Mouse (Mus musculus): ENCODE measurements around the gene Gm20388. TPM values are rescaled to one million over a fixed set of nuclear protein-coding genes. Genes with fewer than 3 reads are reported as not detected.
A peak's percentile ranks its signal among the peaks of the same experiment; 100 is the strongest.

The Gm20388 gene
- polyA plus RNA-seq, 1 experiment from 2014 or later: 8.3 TPM

DNA sequence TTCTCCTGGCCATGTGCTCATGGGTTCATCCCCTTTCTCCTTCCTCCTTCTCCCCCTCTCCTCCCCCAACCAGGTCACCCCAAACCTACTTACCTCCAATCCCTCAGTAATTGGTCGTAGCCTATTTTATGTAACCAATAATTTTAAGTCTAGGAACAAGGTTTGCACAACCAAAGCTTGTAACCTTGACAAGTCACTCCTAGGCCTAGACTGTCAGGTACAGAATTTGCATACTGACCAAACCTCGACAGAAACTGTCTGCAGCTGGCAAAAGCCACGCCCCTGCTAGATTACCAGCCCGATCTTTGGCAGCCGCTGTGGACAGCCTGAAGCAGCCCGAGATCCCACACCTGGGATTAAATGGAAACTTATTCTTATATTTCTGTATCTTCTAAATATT lies 2461.1 kb downstream of the Gm20388 start:
- Histone ChIP-seq H3K4me3 (ENCODE audit: low read depth, low read length) (no peak overlapping the region), H3K36me3 (ENCODE audit: control insufficient read depth, insufficient read depth, low read length) (no peaks in the 10 kb centered on the region), H3K9ac (ENCODE audit: low read length) (no peak overlapping the region), H3K4me2 (ENCODE audit: low read length) (no peak overlapping the region), H3K9me3 (ENCODE audit: control insufficient read depth, low read length) (no peaks in the 10 kb centered on the region), H3K27me3 (replicated peaks; ENCODE audit: control insufficient read depth, insufficient read depth, low read length) (no peaks in the 10 kb centered on the region; the same call in 1 of the 2 replicates), H3K27ac (ENCODE audit: low read depth) (no peak overlapping the region), H3K4me1 (replicated peaks; ENCODE audit: control insufficient read depth, insufficient read depth, low read length) (no peaks in the 10 kb centered on the region; the same call in 1 of the 2 replicates)
- ATAC-seq (replicated peaks; ENCODE audit: low FRiP score, low TSS enrichment, low read depth) (no peak), DNase-seq (ENCODE audit: low spot score) (no peak)
- WGBS: 70% methylated on average over 6 of the region's 6 CpGs

GRCm38 (mm10) chr8:122375320-122375719 lies 2464.7 kb downstream of the Gm20388 start:
- no peak overlapping the region for H3K27ac ChIP-seq (ENCODE audit: low read depth)
- ATAC-seq (replicated peaks; ENCODE audit: low FRiP score, low TSS enrichment, low read depth): no peak
- 90% methylated on average over 7 of the region's 7 CpGs for WGBS
- H3K4me3 ChIP-seq (ENCODE audit: low read depth, low read length): no peak overlapping the region
- peaks cover 11% of the 10 kb centered on the region for H3K4me1 ChIP-seq (replicated peaks; ENCODE audit: control insufficient read depth, insufficient read depth, low read length)
- H3K4me2 ChIP-seq (ENCODE audit: low read length): peak overlapping the region; percentile 83; the same call in 1 of the 2 replicates
- H3K27me3 ChIP-seq (replicated peaks; ENCODE audit: control insufficient read depth, insufficient read depth, low read length): no peaks in the 10 kb centered on the region
- no peak overlapping the region for H3K9ac ChIP-seq (ENCODE audit: low read length)
- no peaks in the 10 kb centered on the region for H3K9me3 ChIP-seq (ENCODE audit: control insufficient read depth, low read length)
- H3K36me3 ChIP-seq (ENCODE audit: control insufficient read depth, insufficient read depth, low read length): peaks cover 10% of the 10 kb centered on the region
- no peak for DNase-seq (ENCODE audit: low spot score)

DNA sequence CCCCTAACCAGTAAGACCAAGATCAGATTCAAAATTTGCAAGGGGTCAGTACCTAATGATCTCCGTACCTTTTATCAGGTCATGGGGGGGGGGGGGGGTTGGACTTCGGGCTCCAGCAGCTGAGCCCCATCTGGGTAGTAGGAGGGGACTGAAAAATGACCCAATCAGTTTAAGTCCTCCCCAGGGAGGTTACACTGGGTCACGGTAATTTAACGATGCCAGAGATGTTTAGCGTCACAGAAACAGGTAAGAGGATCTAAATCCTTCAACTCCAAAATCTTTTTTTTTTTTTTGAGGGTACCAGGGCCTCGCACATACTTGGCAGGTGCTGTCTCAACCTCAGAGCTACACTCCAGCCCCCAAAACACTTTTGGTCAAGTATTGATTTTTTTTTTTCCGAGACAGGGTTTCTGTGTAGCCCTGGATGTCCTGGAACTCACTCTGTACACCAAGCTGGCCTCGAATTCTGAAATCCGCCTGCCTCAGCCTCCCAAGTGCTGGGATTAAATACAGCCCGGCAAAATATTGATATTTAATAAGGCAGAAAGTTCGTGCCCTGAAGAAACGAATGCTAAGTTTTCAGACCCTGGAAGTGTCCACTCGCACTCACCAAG lies 2465.2 kb downstream of the Gm20388 start:
- no peaks in the 10 kb centered on the region for H3K9me3 ChIP-seq (ENCODE audit: control insufficient read depth, low read length)
- DNase-seq (ENCODE audit: low spot score): no peak
- ATAC-seq (replicated peaks; ENCODE audit: low FRiP score, low TSS enrichment, low read depth): peak; percentile 30
- H3K27ac ChIP-seq (ENCODE audit: low read depth): peak overlapping the region; percentile 92
- peaks cover 14% of the 10 kb centered on the region for H3K36me3 ChIP-seq (ENCODE audit: control insufficient read depth, insufficient read depth, low read length)
- peaks cover 11% of the 10 kb centered on the region for H3K4me1 ChIP-seq (replicated peaks; ENCODE audit: control insufficient read depth, insufficient read depth, low read length)
- WGBS: 24% methylated on average over 13 of the region's 13 CpGs
- peak overlapping the region; percentile 83 for H3K4me2 ChIP-seq (ENCODE audit: low read length)
- H3K27me3 ChIP-seq (replicated peaks; ENCODE audit: control insufficient read depth, insufficient read depth, low read length): no peaks in the 10 kb centered on the region
- H3K4me3 ChIP-seq (ENCODE audit: low read depth, low read length): peak overlapping the region; percentile 92
- peak overlapping the region; percentile 25; the same call in 1 of the 2 replicates for H3K9ac ChIP-seq (ENCODE audit: low read length)

GRCm38 (mm10) chr8:122376365-122377231 lies 2466.0 kb downstream of the Gm20388 start, which contains the start of gene Zc3h18:
TSS of gene Zc3h18 (plus strand) at chr8:122376609.
- Histone ChIP-seq H3K4me2 (ENCODE audit: low read length) (peak within 1 kb of the TSS; percentile 83), H3K27ac (ENCODE audit: low read depth) (peak within 1 kb of the TSS; percentile 92), H3K27me3 (replicated peaks; ENCODE audit: control insufficient read depth, insufficient read depth, low read length) (no peaks in the 10 kb centered on the region), H3K9ac (ENCODE audit: low read length) (peak within 1 kb of the TSS; percentile 89), H3K36me3 (ENCODE audit: control insufficient read depth, insufficient read depth, low read length) (peaks cover 18% of the 10 kb centered on the region), H3K9me3 (ENCODE audit: control insufficient read depth, low read length) (no peaks in the 10 kb centered on the region), H3K4me1 (replicated peaks; ENCODE audit: control insufficient read depth, insufficient read depth, low read length) (peaks cover 11% of the 10 kb centered on the region), H3K4me3 (ENCODE audit: low read depth, low read length) (peak within 1 kb of the TSS; percentile 92)
- under 1% methylated on average over 95 of the region's 107 CpGs for WGBS
- ATAC-seq (replicated peaks; ENCODE audit: low FRiP score, low TSS enrichment, low read depth): peak; percentile 89
- peak; percentile 98 for DNase-seq (ENCODE audit: low spot score)

- no peak overlapping the region for H3K27ac ChIP-seq (ENCODE audit: low read depth)
- no peak overlapping the region for H3K4me2 ChIP-seq (ENCODE audit: low read length)
- no peaks in the 10 kb centered on the region for H3K27me3 ChIP-seq (replicated peaks; ENCODE audit: control insufficient read depth, insufficient read depth, low read length)
- H3K9ac ChIP-seq (ENCODE audit: low read length): no peak overlapping the region
- H3K9me3 ChIP-seq (ENCODE audit: control insufficient read depth, low read length): no peaks in the 10 kb centered on the region
- H3K4me3 ChIP-seq (ENCODE audit: low read depth, low read length): no peak overlapping the region
- WGBS: 64% methylated on average over 4 of the region's 4 CpGs
- ATAC-seq (replicated peaks; ENCODE audit: low FRiP score, low TSS enrichment, low read depth) (no peak), DNase-seq (ENCODE audit: low spot score) (no peak)
- peaks cover 69% of the 10 kb centered on the region for H3K36me3 ChIP-seq (ENCODE audit: control insufficient read depth, insufficient read depth, low read length)
- peaks cover 4% of the 10 kb centered on the region; the same call in 1 of the 2 replicates for H3K4me1 ChIP-seq (replicated peaks; ENCODE audit: control insufficient read depth, insufficient read depth, low read length)
These were observed 2472.4 kb downstream of the Gm20388 start for GRCm38 (mm10) chr8:122383039-122383438.

GRCm38 (mm10) chr8:122389357-122389756 lies 2478.7 kb downstream of the Gm20388 start:
- 89% methylated on average over 3 of the region's 3 CpGs for WGBS
- no peaks in the 10 kb centered on the region for H3K4me1 ChIP-seq (replicated peaks; ENCODE audit: control insufficient read depth, insufficient read depth, low read length)
- no peak for ATAC-seq (replicated peaks; ENCODE audit: low FRiP score, low TSS enrichment, low read depth)

DNA sequence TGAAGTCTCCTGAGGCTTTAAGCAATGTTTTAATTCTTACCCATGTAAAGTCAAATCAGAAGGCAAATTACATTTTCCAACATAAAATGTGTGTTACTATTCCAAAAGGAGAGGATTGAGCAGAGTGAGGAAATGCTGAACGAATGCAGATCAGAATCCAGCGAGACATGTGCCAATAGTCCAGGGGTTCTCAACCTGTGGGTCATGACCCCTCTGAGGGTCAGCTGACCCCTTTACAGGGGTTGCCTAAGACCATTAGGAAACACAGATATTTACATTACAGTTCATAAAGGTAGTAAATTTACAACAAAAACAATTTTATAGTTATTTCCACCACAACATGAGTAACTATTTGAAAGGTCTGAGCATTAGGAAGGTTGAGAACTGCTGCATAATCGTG lies 2480.1 kb downstream of the Gm20388 start:
- no peak for DNase-seq (ENCODE audit: low spot score)
- no peak overlapping the region for H3K4me2 ChIP-seq (ENCODE audit: low read length)
- no peaks in the 10 kb centered on the region for H3K4me1 ChIP-seq (replicated peaks; ENCODE audit: control insufficient read depth, insufficient read depth, low read length)
- H3K9me3 ChIP-seq (ENCODE audit: control insufficient read depth, low read length): 0 out of 2 replicates have a peak, but pooled peaks cover 4% of the 10 kb centered on the region
- H3K27ac ChIP-seq (ENCODE audit: low read depth): no peak overlapping the region
- no peaks in the 10 kb centered on the region for H3K27me3 ChIP-seq (replicated peaks; ENCODE audit: control insufficient read depth, insufficient read depth, low read length)
- H3K36me3 ChIP-seq (ENCODE audit: control insufficient read depth, insufficient read depth, low read length): peaks cover 92% of the 10 kb centered on the region
- no peak overlapping the region for H3K9ac ChIP-seq (ENCODE audit: low read length)
- no peak for ATAC-seq (replicated peaks; ENCODE audit: low FRiP score, low TSS enrichment, low read depth)
- WGBS: 75% methylated on average over 3 of the region's 3 CpGs
- H3K4me3 ChIP-seq (ENCODE audit: low read depth, low read length): no peak overlapping the region

More at GRCm38 (mm10) chr8:122389357-122389756, 2478.7 kb downstream of the Gm20388 start:
- Histone ChIP-seq H3K4me3 (ENCODE audit: low read depth, low read length) (no peak overlapping the region), H3K4me2 (ENCODE audit: low read length) (no peak overlapping the region), H3K36me3 (ENCODE audit: control insufficient read depth, insufficient read depth, low read length) (peaks cover 94% of the 10 kb centered on the region), H3K27me3 (replicated peaks; ENCODE audit: control insufficient read depth, insufficient read depth, low read length) (no peaks in the 10 kb centered on the region), H3K27ac (ENCODE audit: low read depth) (no peak overlapping the region), H3K9ac (ENCODE audit: low read length) (no peak overlapping the region), H3K9me3 (ENCODE audit: control insufficient read depth, low read length) (0 out of 2 replicates have a peak, but pooled peaks cover 4% of the 10 kb centered on the region)
- no peak for DNase-seq (ENCODE audit: low spot score)

DNA sequence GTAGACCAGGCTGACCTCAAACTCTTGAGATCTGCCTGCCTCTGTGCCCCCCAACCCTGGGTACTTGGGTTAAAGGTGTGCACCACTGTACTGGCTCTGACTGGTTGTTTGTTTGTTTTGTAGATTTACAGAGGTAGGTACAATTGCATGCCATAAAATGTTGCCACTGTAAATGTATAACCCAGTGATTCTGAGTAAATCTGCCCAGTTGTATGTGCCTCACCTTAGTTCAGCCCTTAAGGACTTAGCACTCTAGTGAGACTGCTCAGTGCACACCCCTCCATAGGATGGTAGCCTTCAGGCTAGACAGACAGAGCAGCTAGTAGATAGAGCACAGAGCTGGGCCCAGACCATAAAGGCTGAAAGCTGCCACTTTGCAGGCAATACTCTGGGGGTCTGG lies 2483.1 kb downstream of the Gm20388 start:
- H3K27ac ChIP-seq (ENCODE audit: low read depth): no peak overlapping the region
- no peak for ATAC-seq (replicated peaks; ENCODE audit: low FRiP score, low TSS enrichment, low read depth)

More for the DNA sequence above, 2483.1 kb downstream of the Gm20388 start:
- DNase-seq (ENCODE audit: low spot score): no peak
- Histone ChIP-seq H3K4me1 (replicated peaks; ENCODE audit: control insufficient read depth, insufficient read depth, low read length) (no peaks in the 10 kb centered on the region), H3K9me3 (ENCODE audit: control insufficient read depth, low read length) (0 out of 2 replicates have a peak, but pooled peaks cover 4% of the 10 kb centered on the region), H3K9ac (ENCODE audit: low read length) (no peak overlapping the region), H3K27me3 (replicated peaks; ENCODE audit: control insufficient read depth, insufficient read depth, low read length) (no peaks in the 10 kb centered on the region), H3K4me3 (ENCODE audit: low read depth, low read length) (no peak overlapping the region), H3K4me2 (ENCODE audit: low read length) (no peak overlapping the region), H3K36me3 (ENCODE audit: control insufficient read depth, insufficient read depth, low read length) (peaks cover 87% of the 10 kb centered on the region)
